Mouse (Mus musculus): Measurements from ENCODE around the gene Slc1a7.

DNA sequence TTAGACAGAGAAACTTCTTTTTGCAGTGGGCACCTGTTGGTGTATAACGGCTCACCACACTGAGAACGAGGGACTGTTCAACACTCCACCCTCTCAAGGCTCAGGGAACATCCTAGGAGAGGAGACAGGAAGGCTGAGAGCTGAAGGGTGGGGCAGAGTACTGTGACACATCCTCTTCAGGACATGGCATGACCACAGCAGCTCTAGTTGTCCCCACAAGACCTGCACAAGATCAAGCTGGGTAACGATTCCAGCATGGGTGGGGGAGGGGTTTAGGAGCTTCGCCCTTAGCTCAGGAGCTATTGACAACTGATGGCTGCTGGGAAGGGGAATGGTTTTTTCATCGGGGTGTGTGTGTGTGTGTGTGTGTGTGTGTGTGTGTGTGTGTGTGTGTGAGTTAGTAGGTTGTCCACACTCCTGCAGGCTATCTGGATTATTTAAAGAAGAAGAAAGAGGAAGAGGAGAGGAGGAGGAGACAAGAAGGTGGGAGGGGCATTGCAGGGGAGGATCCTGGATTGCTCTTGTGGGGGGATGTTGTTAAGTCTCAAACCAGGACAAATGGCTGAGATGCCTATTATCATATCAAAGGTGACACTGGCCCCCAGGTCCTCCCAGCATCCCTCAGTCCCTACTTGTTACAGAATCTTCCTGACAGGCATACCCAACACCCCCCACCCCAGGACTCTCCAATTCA is 1.6 kb upstream of the Slc1a7 start:
- TF ChIP-seq CTCF (IDR thresholded peaks at IDR 0.05; ENCODE audit: insufficient read depth, low read depth, low read length) (no peak), POLR2A (IDR thresholded peaks at IDR 0.05; ENCODE audit: insufficient read depth, low read depth, low read length) (no peak)

Measured in olfactory bulb, adult 2 months (tissue).